Mouse (Mus musculus) kidney, adult 8-10 months (tissue): ENCODE data around the gene Dgkg.
A peak's percentile ranks its signal among the peaks of the same experiment; 100 is the strongest.

Experiments
- DNase-seq, 2 experiments: peaks; one replicate each; pipeline ENCODE4 v3.0.0; 2022

The Dgkg gene

GRCm38 (mm10) chr16:22431335-22431734 lies 225.7 kb downstream of the Dgkg start:
- DNase-seq, result no peak

GRCm38 (mm10) chr16:22430211-22430951 lies 226.6 kb downstream of the Dgkg start:
- peak in 1 of 2 experiments; percentile 25 for DNase-seq

- no peak for DNase-seq
Measured at GRCm38 (mm10) chr16:22429377-22429776, 227.6 kb downstream of the Dgkg start.

GRCm38 (mm10) chr16:22428853-22429341 lies 228.1 kb downstream of the Dgkg start:
- DNase-seq, result peak; percentile 93 to 94

- no peak for DNase-seq
Measured at GRCm38 (mm10) chr16:22426866-22427265, 230.2 kb downstream of the Dgkg start.

GRCm38 (mm10) chr16:22422256-22422655 lies 234.8 kb downstream of the Dgkg start:
- DNase-seq, result no peak
